Mouse (Mus musculus) heart, embryonic 10.5 days (tissue): Measurements from ENCODE around the gene Vamp2. TPM values are rescaled to one million over a fixed set of nuclear protein-coding genes. Genes with fewer than 3 reads are reported as not detected.

Experiments
- DNase-seq: peaks from one replicate; pipeline ENCODE4 v3.0.0-alpha.2; 2017; ENCODE audit warnings: low spot score
- H3K27ac ChIP-seq: fragments of 300-500 bp; sonication (generic); 2 replicates; pipeline ENCODE4 v1.5.1; 2016; ENCODE audit warnings: mild to moderate bottlenecking
- H3K27me3 ChIP-seq: fragments of 300-500 bp; sonication (generic); 2 replicates; pipeline ENCODE4 v1.6.1; 2016; ENCODE audit warnings: mild to moderate bottlenecking; ENCODE audit not compliant: poor library complexity, insufficient read depth, severe bottlenecking
- H3K36me3 ChIP-seq: fragments of 300-500 bp; sonication (generic); 2 replicates; pipeline ENCODE4 v1.6.1; 2016; ENCODE audit warnings: mild to moderate bottlenecking, moderate library complexity
- H3K4me1 ChIP-seq: fragments of 300-500 bp; sonication (generic); 2 replicates; pipeline ENCODE4 v1.6.1; 2016; ENCODE audit warnings: mild to moderate bottlenecking
- H3K4me3 ChIP-seq: fragments of 300-500 bp; sonication (generic); 2 replicates; pipeline ENCODE4 v1.5.1; 2016; ENCODE audit warnings: mild to moderate bottlenecking, moderate library complexity
- H3K9me3 ChIP-seq: fragments of 300-500 bp; sonication (generic); 2 replicates; pipeline ENCODE4 v1.6.1; 2016; ENCODE audit warnings: mild to moderate bottlenecking, moderate library complexity
- WGBS: fragments of 180-500 bp; shearing (Covaris S2); methylation state at CpG from one replicate; pipeline ENCODE4 v1.1.7; 2016; 5-methylcytosine and 5-hydroxymethylcytosine counted together
- polyA plus RNA-seq: library from polyadenylated mRNA; unstranded; fragments of >200 nt; fragmentation: Nextera tagmentation; extraction: Ambion mirVana; gene quantifications from 2 replicates; pipeline ENCODE4 v1.2.1, GENCODE M21; 2016

Vamp2 gene
- polyA plus RNA-seq, 1 experiment from 2014 or later: 85.8 TPM

GRCm38 (mm10) chr11:69109032-69109900, 21.0 kb downstream of the Vamp2 start:
- peaks cover 26% of the 10 kb centered on the region for H3K4me1 ChIP-seq
- H3K27me3 ChIP-seq: peaks cover 7% of the 10 kb centered on the region; the same call in 1 of the 2 replicates
- peak overlapping the region; percentile 65 for H3K4me3 ChIP-seq
- 76% methylated on average over 13 of the region's 13 CpGs for WGBS
- no peaks in the 10 kb centered on the region for H3K9me3 ChIP-seq
- H3K27ac ChIP-seq: no peak overlapping the region; the same call in 1 of the 2 replicates
- DNase-seq: no peak
- H3K36me3 ChIP-seq: peaks cover 54% of the 10 kb centered on the region

- peak overlapping the region; percentile 65 for H3K4me3 ChIP-seq
- peaks cover 26% of the 10 kb centered on the region for H3K4me1 ChIP-seq
- no peaks in the 10 kb centered on the region for H3K9me3 ChIP-seq
- peaks cover 41% of the 10 kb centered on the region for H3K36me3 ChIP-seq
- peak; percentile 94 for DNase-seq
- H3K27me3 ChIP-seq: peaks cover 18% of the 10 kb centered on the region; the same call in 1 of the 2 replicates
- peak overlapping the region; percentile 86 for H3K27ac ChIP-seq
- WGBS: under 1% methylated on average over 30 of the region's 30 CpGs
Observed at GRCm38 (mm10) chr11:69110319-69111046, 22.2 kb downstream of the Vamp2 start.

GRCm38 (mm10) chr11:69111051-69111810, 22.9 kb downstream of the Vamp2 start:
- peaks cover 26% of the 10 kb centered on the region for H3K4me1 ChIP-seq
- no peak for DNase-seq
- peaks cover 26% of the 10 kb centered on the region for H3K27me3 ChIP-seq
- 3% methylated on average over 21 of the region's 21 CpGs for WGBS
- peak overlapping the region; percentile 65 for H3K4me3 ChIP-seq
- peak overlapping the region; percentile 86 for H3K27ac ChIP-seq
- H3K36me3 ChIP-seq: peaks cover 34% of the 10 kb centered on the region
- no peaks in the 10 kb centered on the region for H3K9me3 ChIP-seq

GRCm38 (mm10) chr11:69111865-69112264, 23.6 kb downstream of the Vamp2 start:
- Histone ChIP-seq H3K27me3 (peaks cover 32% of the 10 kb centered on the region), H3K36me3 (peaks cover 28% of the 10 kb centered on the region), H3K4me1 (peaks cover 27% of the 10 kb centered on the region), H3K27ac (peak overlapping the region; percentile 86), H3K9me3 (no peaks in the 10 kb centered on the region), H3K4me3 (peak overlapping the region; percentile 65)
- DNase-seq: no peak
- WGBS: 44% methylated on average over 4 of the region's 4 CpGs

- Histone ChIP-seq H3K27ac (no peak overlapping the region), H3K4me3 (no peak overlapping the region), H3K4me1 (peaks cover 35% of the 10 kb centered on the region), H3K9me3 (no peaks in the 10 kb centered on the region), H3K36me3 (peaks cover 6% of the 10 kb centered on the region), H3K27me3 (peaks cover 33% of the 10 kb centered on the region)
- 62% methylated on average over 3 of the region's 3 CpGs for WGBS
- no peak for DNase-seq
Observed at GRCm38 (mm10) chr11:69114018-69114417, 25.7 kb downstream of the Vamp2 start.

- Histone ChIP-seq H3K4me3 (no peak overlapping the region), H3K27ac (no peak overlapping the region), H3K4me1 (peaks cover 35% of the 10 kb centered on the region), H3K27me3 (peaks cover 33% of the 10 kb centered on the region), H3K9me3 (no peaks in the 10 kb centered on the region), H3K36me3 (peaks cover under 1% of the 10 kb centered on the region; the same call in 1 of the 2 replicates)
- WGBS: 76% methylated on average over 3 of the region's 3 CpGs
- no peak for DNase-seq
Observed at GRCm38 (mm10) chr11:69114621-69115020, 26.3 kb downstream of the Vamp2 start.

GRCm38 (mm10) chr11:69116843-69117242, 28.6 kb downstream of the Vamp2 start:
- no peak for DNase-seq
- no peak overlapping the region for H3K4me3 ChIP-seq
- H3K4me1 ChIP-seq: peaks cover 49% of the 10 kb centered on the region
- H3K36me3 ChIP-seq: no peaks in the 10 kb centered on the region
- H3K27ac ChIP-seq: no peak overlapping the region
- no peaks in the 10 kb centered on the region for H3K9me3 ChIP-seq
- H3K27me3 ChIP-seq: peaks cover 33% of the 10 kb centered on the region
- 41% methylated on average over 5 of the region's 5 CpGs for WGBS

GRCm38 (mm10) chr11:69117737-69118695, 29.7 kb downstream of the Vamp2 start:
- Histone ChIP-seq H3K9me3 (no peaks in the 10 kb centered on the region), H3K4me1 (peaks cover 52% of the 10 kb centered on the region), H3K27ac (peak overlapping the region; percentile 91), H3K4me3 (peak overlapping the region; percentile 86), H3K27me3 (peaks cover 33% of the 10 kb centered on the region), H3K36me3 (no peaks in the 10 kb centered on the region)
- WGBS: under 1% methylated on average over 45 of the region's 45 CpGs
- peak; percentile 87 for DNase-seq

- Histone ChIP-seq H3K4me1 (peaks cover 52% of the 10 kb centered on the region), H3K27ac (0 out of 2 replicates have a peak overlapping the region, but pooled peaks have one; percentile 19), H3K9me3 (no peaks in the 10 kb centered on the region), H3K27me3 (peaks cover 31% of the 10 kb centered on the region), H3K36me3 (no peaks in the 10 kb centered on the region), H3K4me3 (peak overlapping the region; percentile 86)
- WGBS: under 1% methylated on average over 15 of the region's 15 CpGs
- DNase-seq: peak; percentile 90
Observed at GRCm38 (mm10) chr11:69118765-69119164, 30.5 kb downstream of the Vamp2 start.

GRCm38 (mm10) chr11:69119446-69120155, 31.3 kb downstream of the Vamp2 start:
- Histone ChIP-seq H3K9me3 (no peaks in the 10 kb centered on the region), H3K27ac (peak overlapping the region; percentile 50; the same call in 1 of the 2 replicates), H3K4me3 (peak overlapping the region; percentile 86), H3K36me3 (no peaks in the 10 kb centered on the region), H3K27me3 (peaks cover 23% of the 10 kb centered on the region), H3K4me1 (peaks cover 52% of the 10 kb centered on the region)
- no peak for DNase-seq
- 28% methylated on average over 14 of the region's 14 CpGs for WGBS
